ENCODE assay signal across 28 mouse cellular contexts in genomic region chr5:111979601-111980000, GRCm38 (mm10).
A peak's percentile ranks its signal among the peaks of the same experiment; 100 is the strongest.
DNase-seq lines count a peak whose midpoint lies in the region; ATAC-seq lines count a peak whose summit lies in the region.
"Had no signal": no experiment of that assay in that cellular context is flagged by ENCODE, and none has a peak within 500 bp of the region (broad histone marks: within the 10 kb centered on the region; RNA-seq: fewer than 3 reads in every experiment).

No protein-coding gene starts in this region.

- peaks cover 8% of the 10 kb centered on the region; the same call in 1 of the 2 replicates for H3K9me3 ChIP-seq in embryonic facial prominence, embryonic 14.5 days (ENCODE audit: control insufficient read depth, low read length)
- H3K9me3 ChIP-seq in embryonic facial prominence, embryonic 10.5 days, result peaks cover 7% of the 10 kb centered on the region
- H3K9me3 ChIP-seq: heart, embryonic 10.5 days; intestine, embryonic 15.5 days; stomach, embryonic 15.5 days had no signal

- no peak overlapping the region for H3K27ac ChIP-seq in embryonic facial prominence, embryonic 14.5 days (replicated peaks; ENCODE audit: low read depth, low read length)
- H3K27ac ChIP-seq in embryonic facial prominence, embryonic 10.5 days (replicated peaks), result no peak overlapping the region
- H3K27ac ChIP-seq: heart, embryonic 10.5 days; hindbrain, embryonic 12.5 days; hindbrain, postnatal 0 days; intestine, embryonic 15.5 days; kidney, postnatal 0 days; limb, embryonic 13.5 days; stomach, embryonic 15.5 days had no signal

- no peak overlapping the region for H3K9ac ChIP-seq in embryonic facial prominence, embryonic 14.5 days (ENCODE audit: low read depth, low read length)
- H3K9ac ChIP-seq: hindbrain, embryonic 12.5 days; intestine, embryonic 15.5 days; limb, embryonic 13.5 days; stomach, embryonic 15.5 days had no signal

- no peak for ATAC-seq in embryonic facial prominence, embryonic 14.5 days (ENCODE audit: low read depth)
- ATAC-seq: CD4-positive, CD25-positive, alpha-beta regulatory T cell, adult 4 months; forebrain, embryonic 16.5 days; hindbrain, postnatal 0 days; intestine, embryonic 15.5 days had no signal

- H3K4me2 ChIP-seq in embryonic facial prominence, embryonic 14.5 days (ENCODE audit: low read depth, low read length), result no peak overlapping the region
- H3K4me2 ChIP-seq: hindbrain, embryonic 12.5 days; intestine, embryonic 15.5 days; limb, embryonic 13.5 days; liver, embryonic 11.5 days; midbrain, embryonic 11.5 days; stomach, embryonic 15.5 days had no signal

- H3K4me1 ChIP-seq in embryonic facial prominence, embryonic 14.5 days (ENCODE audit: control insufficient read depth, insufficient read depth, low read length), result no peaks in the 10 kb centered on the region
- 0 out of 2 replicates have a peak, but pooled peaks cover 3% of the 10 kb centered on the region for H3K4me1 ChIP-seq in embryonic facial prominence, embryonic 10.5 days
- H3K4me1 ChIP-seq: heart, embryonic 10.5 days; intestine, embryonic 15.5 days; limb, embryonic 13.5 days; stomach, embryonic 15.5 days had no signal

- H3K4me3 ChIP-seq in embryonic facial prominence, embryonic 14.5 days (ENCODE audit: low read depth, low read length), result no peak overlapping the region
- no peak overlapping the region for H3K4me3 ChIP-seq in embryonic facial prominence, embryonic 10.5 days
- H3K4me3 ChIP-seq: heart, embryonic 10.5 days; hindbrain, embryonic 12.5 days; intestine, embryonic 15.5 days; limb, embryonic 13.5 days; myocyte; stomach, embryonic 15.5 days had no signal

- no peaks in the 10 kb centered on the region for H3K27me3 ChIP-seq in embryonic facial prominence, embryonic 14.5 days (replicated peaks; ENCODE audit: control insufficient read depth, insufficient read depth, low read length)
- no peaks in the 10 kb centered on the region for H3K27me3 ChIP-seq in embryonic facial prominence, embryonic 10.5 days (replicated peaks; ENCODE audit: low read depth, poor library complexity, severe bottlenecking)
- H3K27me3 ChIP-seq: hindbrain, embryonic 12.5 days; intestine, embryonic 15.5 days; limb, embryonic 13.5 days; stomach, embryonic 15.5 days had no signal

- H3K36me3 ChIP-seq in embryonic facial prominence, embryonic 14.5 days (ENCODE audit: control insufficient read depth, insufficient read depth, low read length), result no peaks in the 10 kb centered on the region
- no peaks in the 10 kb centered on the region for H3K36me3 ChIP-seq in embryonic facial prominence, embryonic 10.5 days (replicated peaks)
- H3K36me3 ChIP-seq: heart, embryonic 10.5 days; hindbrain, embryonic 12.5 days; intestine, embryonic 15.5 days; limb, embryonic 13.5 days; stomach, embryonic 15.5 days had no signal

- 72% methylated on average over 3 of the region's 3 CpGs for WGBS in embryonic facial prominence, embryonic 14.5 days
- WGBS in embryonic facial prominence, embryonic 10.5 days, result 91% methylated on average over 3 of the region's 3 CpGs

- DNase-seq in embryonic facial prominence, embryonic 14.5 days (ENCODE audit: low spot score), result peak; percentile 79
- DNase-seq in embryonic facial prominence, embryonic 10.5 days (ENCODE audit: low spot score), result no peak
- DNase-seq in lung, postnatal 10 days, result peak; percentile 10
- no peak for DNase-seq in lung, postnatal 14 days
- DNase-seq in urinary bladder, postnatal 25 days (ENCODE audit: low spot score), result peak; percentile 12
- no peak for DNase-seq in urinary bladder, postnatal 36 days (ENCODE audit: low spot score in 2 of 2)
- DNase-seq in cerebellum, adult 18-20 months, result no peak
- DNase-seq: adrenal gland, postnatal 25 days; cerebellum, adult 2 months; cerebellum, postnatal 14 days; gastrocnemius, postnatal 10 days; heart, postnatal 36 days; kidney, adult 2 months; kidney, postnatal 4 days; right cerebral cortex, postnatal 25 days; thymus, postnatal 25 days had no signal

Comparison
In these comparisons a context has a peak if more than half of its experiments do, and no peak if none do; other contexts are left out.
1. DNase-seq: peak in embryonic facial prominence, embryonic 14.5 days (single experiment), lung, postnatal 10 days (single experiment) and urinary bladder, postnatal 25 days (single experiment); none in embryonic facial prominence, embryonic 10.5 days (single experiment), lung, postnatal 14 days (single experiment), urinary bladder, postnatal 36 days (0 of 2) and cerebellum, adult 18-20 months (0 of 2).